Mouse (Mus musculus) MEL (cell line): ENCODE measurements around the gene Ptx4.

Experiments
- CTCF ChIP-seq, 3 experiments: IDR thresholded peaks in 2 of 3; conservative IDR thresholded peaks in 1 of 3; 2 replicates each; pipeline ENCODE4 v1.5.1; 2011 to 2012; ENCODE audit warnings: low read length in 3 of 3, low read depth in 2 of 3, mild to moderate bottlenecking in 2 of 3, improper control_type of control experiment in 1 of 3, inconsistent platforms in 1 of 3, mixed read lengths in 1 of 3, moderate library complexity in 1 of 3; ENCODE audit not compliant: control insufficient read depth in 1 of 3, insufficient read depth in 1 of 3, poor library complexity in 1 of 3, severe bottlenecking in 1 of 3
- TCF12 ChIP-seq: IDR thresholded peaks from 2 replicates; pipeline ENCODE4 v1.6.1; 2014; ENCODE audit warnings: low read depth, mild to moderate bottlenecking, inconsistent platforms, low read length, improper control_type of control experiment, moderate library complexity

DNA sequence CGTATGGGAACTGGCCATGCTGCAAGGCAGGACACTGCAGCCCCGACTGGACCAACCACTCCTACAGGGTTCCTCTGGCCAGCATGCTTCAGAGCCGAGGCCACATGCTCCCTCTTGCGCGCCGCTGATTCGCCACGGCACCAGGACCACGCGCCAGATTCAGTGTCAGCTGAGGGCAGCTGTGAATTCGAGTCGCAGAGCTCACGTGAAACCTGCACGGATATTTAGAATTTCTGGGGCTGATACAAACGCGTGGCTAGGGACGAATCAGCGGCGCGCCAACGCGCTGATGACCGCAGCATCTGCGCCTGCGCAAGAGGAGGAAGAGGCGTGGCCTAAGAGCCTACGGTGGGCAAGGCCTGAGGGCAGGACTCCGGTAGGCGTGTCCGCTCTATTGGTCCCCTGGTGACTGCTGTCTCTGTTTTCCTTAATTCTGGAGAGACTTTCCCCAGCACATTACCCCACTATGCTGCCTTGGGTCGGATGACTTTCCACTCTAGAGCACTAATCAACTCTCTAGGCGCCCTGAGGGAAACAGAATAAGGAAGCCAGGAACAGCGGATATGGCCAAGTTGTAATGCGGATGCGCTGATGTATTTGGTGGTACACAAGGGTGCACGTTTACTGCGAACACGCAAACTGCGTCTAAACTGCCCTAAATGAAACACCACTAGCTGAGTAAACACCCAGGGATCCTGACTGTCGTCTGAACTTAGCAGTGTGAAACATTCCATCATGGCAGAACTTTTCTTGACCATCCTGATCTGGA, 4.7 kb upstream of the Ptx4 start, which contains the start of gene Telo2:
- no peak for TF ChIP-seq CTCF (IDR thresholded peaks at IDR 0.05 in 2 of 3, conservative IDR thresholded peaks at IDR 0.05 in 1 of 3; ENCODE audit: control insufficient read depth in 1 of 3, insufficient read depth in 1 of 3, low read depth in 2 of 3, low read length in 3 of 3, poor library complexity in 1 of 3, severe bottlenecking in 1 of 3)
- no peak for TF ChIP-seq TCF12
